Mouse (Mus musculus) gastrocnemius, adult 2 months (tissue): ENCODE results near the gene Mef2a. TPM values are rescaled to one million over a fixed set of nuclear protein-coding genes. Genes with fewer than 3 reads are reported as not detected.

Source experiments
- DNase-seq: peaks from one replicate; pipeline ENCODE4 v3.0.0; 2022
- H3K27ac ChIP-seq: fragments of 200-600 bp; 2 replicates; pipeline ENCODE4 v1.8.1; 2022; ENCODE audit warnings: mild to moderate bottlenecking
- H3K4me3 ChIP-seq: fragments of 200-600 bp; 2 replicates; pipeline ENCODE4 v1.8.1; 2022; ENCODE audit warnings: mild to moderate bottlenecking, moderate library complexity
- CTCF ChIP-seq: fragments of 200-600 bp; IDR thresholded peaks from 2 replicates; pipeline ENCODE4 v1.8.1; 2022; ENCODE audit warnings: antibody characterized with exemption, mild to moderate bottlenecking, moderate library complexity
- intact Hi-C: fragments of 180-260 bp; cut with DNase I; formaldehyde crosslinking; loops from one replicate; pipeline ENCODE4 v1.15.1; 2025
- total RNA-seq, 2 experiments: library from RNA; stranded (reverse); gene quantifications; 2 replicates each; pipeline ENCODE4 v1.2.3; 2021

The Mef2a gene
- total RNA-seq, 2 experiments from 2014 or later = 92.2 to 93.2 TPM

- no peak overlapping the region for H3K4me3 ChIP-seq
- TF ChIP-seq CTCF = no peak
- intact Hi-C loops = loop anchor here (5.0 kb wide), 1 partner anchor 33 kb away; no protein-coding TSS in a partner anchor
- DNase-seq = no peak
- no peak overlapping the region for H3K27ac ChIP-seq
Observed at GRCm38 (mm10) chr7:67359863-67360262, 12.8 kb downstream of the Mef2a start.

DNA sequence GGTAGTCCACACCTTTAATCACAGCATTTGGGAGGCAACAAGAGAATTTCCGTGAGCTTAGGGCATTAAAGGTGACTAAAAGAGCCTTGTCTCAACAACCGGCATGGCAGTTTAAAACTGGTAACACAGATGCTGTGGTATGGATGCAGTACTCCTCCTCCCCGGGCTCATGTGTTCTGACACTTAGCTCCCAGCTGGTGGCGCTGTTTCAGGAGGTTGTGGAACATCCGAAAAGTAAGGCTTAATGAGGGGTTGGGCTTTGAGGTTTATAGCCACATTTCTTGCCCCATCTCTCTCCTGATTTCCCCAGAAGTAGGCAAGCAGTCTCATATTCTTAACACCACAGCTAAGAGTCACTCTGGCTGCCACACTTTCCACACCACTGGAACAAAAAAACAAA, 16.8 kb downstream of the Mef2a start:
- no peak for DNase-seq
- intact Hi-C loops = no loop called here
- H3K4me3 ChIP-seq = no peak overlapping the region
- peak; percentile 18; the same call in 1 of the 2 replicates for TF ChIP-seq CTCF
- no peak overlapping the region for H3K27ac ChIP-seq

DNA sequence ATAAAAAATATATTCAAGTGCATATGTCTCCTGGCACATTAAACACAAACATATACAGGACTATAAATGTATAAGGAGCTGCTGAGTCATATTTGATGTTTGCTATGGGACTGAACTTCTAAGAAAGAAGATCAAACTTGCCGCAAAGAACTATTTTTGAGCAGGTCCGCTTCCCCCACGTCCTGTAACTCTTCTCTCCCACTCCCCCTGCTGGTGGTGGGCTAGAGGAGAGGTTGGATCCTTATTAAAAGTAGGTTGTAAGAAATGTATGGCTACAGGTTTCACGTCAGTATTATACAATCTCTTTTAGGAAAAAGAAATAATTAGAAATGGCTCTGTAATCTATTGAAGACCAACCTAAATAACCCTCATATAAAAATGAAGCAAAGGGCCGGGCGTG, 19.0 kb downstream of the Mef2a start:
- no peak overlapping the region for H3K4me3 ChIP-seq
- DNase-seq = no peak
- peak; percentile 34; the same call in 1 of the 2 replicates for TF ChIP-seq CTCF
- intact Hi-C loops = no loop called here
- H3K27ac ChIP-seq = no peak overlapping the region

DNA sequence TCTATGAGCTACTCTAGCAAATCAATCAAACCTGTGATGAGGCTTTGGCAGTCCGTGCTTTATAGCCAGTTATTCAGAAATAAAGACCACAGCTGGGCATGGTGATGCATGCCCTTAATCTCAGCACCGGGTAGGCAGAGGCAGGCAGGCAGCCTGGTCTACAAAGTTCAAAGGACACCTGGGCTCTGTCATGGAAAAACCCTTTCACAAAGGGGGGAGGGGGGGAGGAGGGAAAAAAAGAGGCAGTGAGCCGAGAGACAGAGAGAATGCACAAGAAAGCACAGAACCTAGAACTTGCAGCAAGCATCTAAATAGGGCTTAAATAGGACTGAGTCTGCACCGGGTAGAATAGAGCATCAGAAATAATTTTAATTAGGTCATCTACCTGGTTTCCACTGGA, 19.7 kb downstream of the Mef2a start:
- Histone ChIP-seq H3K27ac (no peak overlapping the region), H3K4me3 (no peak overlapping the region)
- DNase-seq = no peak
- intact Hi-C loops = no loop called here
- no peak for TF ChIP-seq CTCF

GRCm38 (mm10) chr7:67344443-67344842, 28.2 kb downstream of the Mef2a start:
- DNase-seq = no peak
- H3K4me3 ChIP-seq = no peak overlapping the region
- intact Hi-C loops = no loop called here
- TF ChIP-seq CTCF = no peak
- H3K27ac ChIP-seq = no peak overlapping the region

- no peak for TF ChIP-seq CTCF
- no peak overlapping the region for H3K4me3 ChIP-seq
- intact Hi-C loops = no loop called here
- H3K27ac ChIP-seq = peak overlapping the region; percentile 12; the same call in 1 of the 2 replicates
- no peak for DNase-seq
Observed at GRCm38 (mm10) chr7:67342067-67342625, 30.5 kb downstream of the Mef2a start.

GRCm38 (mm10) chr7:67320359-67320758, 52.3 kb downstream of the Mef2a start:
- Histone ChIP-seq H3K27ac (no peak overlapping the region), H3K4me3 (no peak overlapping the region)
- intact Hi-C loops = no loop called here
- DNase-seq = no peak
- no peak for TF ChIP-seq CTCF

- no peak for TF ChIP-seq CTCF
- no peak overlapping the region for H3K4me3 ChIP-seq
- H3K27ac ChIP-seq = no peak overlapping the region
- intact Hi-C loops = no loop called here
- no peak for DNase-seq
Observed at GRCm38 (mm10) chr7:67318697-67319096, 54.0 kb downstream of the Mef2a start.

- DNase-seq = no peak
- intact Hi-C loops = no loop called here
- Histone ChIP-seq H3K4me3 (no peak overlapping the region), H3K27ac (no peak overlapping the region)
- TF ChIP-seq CTCF = no peak
Observed at GRCm38 (mm10) chr7:67313200-67313599, 59.5 kb downstream of the Mef2a start.

GRCm38 (mm10) chr7:67310151-67310550, 62.5 kb downstream of the Mef2a start:
- TF ChIP-seq CTCF = no peak
- H3K27ac ChIP-seq = no peak overlapping the region
- DNase-seq = no peak
- intact Hi-C loops = no loop called here
- H3K4me3 ChIP-seq = no peak overlapping the region

GRCm38 (mm10) chr7:67308102-67308501, 64.6 kb downstream of the Mef2a start:
- intact Hi-C loops = no loop called here
- no peak overlapping the region for H3K27ac ChIP-seq
- no peak for TF ChIP-seq CTCF
- no peak for DNase-seq
- no peak overlapping the region for H3K4me3 ChIP-seq

- Histone ChIP-seq H3K27ac (no peak overlapping the region), H3K4me3 (no peak overlapping the region)
- intact Hi-C loops = no loop called here
- no peak for TF ChIP-seq CTCF
- no peak for DNase-seq
Observed at GRCm38 (mm10) chr7:67307078-67307477, 65.6 kb downstream of the Mef2a start.

DNA sequence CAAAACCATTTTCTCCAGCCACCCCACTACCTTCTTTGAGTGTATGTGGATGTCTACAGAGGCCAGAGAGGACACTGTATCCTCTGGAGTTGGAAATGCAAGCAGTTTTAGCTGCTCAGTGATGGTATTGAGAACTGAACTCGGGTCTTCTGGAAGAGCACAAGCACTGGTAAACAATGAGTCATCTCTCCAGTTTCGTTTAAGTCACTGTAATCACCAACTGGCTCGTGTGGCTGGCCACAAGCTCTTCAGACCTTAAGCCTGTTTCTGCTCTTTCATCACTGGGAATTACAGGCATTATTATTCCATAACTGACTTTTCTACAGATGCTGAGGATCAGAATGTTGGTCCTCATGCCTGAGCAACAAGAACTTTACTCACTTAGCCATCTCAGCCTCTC, 67.7 kb downstream of the Mef2a start:
- Histone ChIP-seq H3K27ac (no peak overlapping the region), H3K4me3 (no peak overlapping the region)
- TF ChIP-seq CTCF = no peak
- intact Hi-C loops = no loop called here
- DNase-seq = no peak

GRCm38 (mm10) chr7:67296419-67296818, 76.2 kb downstream of the Mef2a start:
- Histone ChIP-seq H3K4me3 (no peak overlapping the region), H3K27ac (peak overlapping the region; percentile 38)
- peak; percentile 22 for DNase-seq
- intact Hi-C loops = no loop called here
- TF ChIP-seq CTCF = no peak
